Mouse (Mus musculus): ENCODE results near the gene Hoxa4. TPM values are rescaled to one million over a fixed set of nuclear protein-coding genes. Genes with fewer than 3 reads are reported as not detected.

The Hoxa4 gene
- polyA plus RNA-seq, 1 experiment from 2014 or later: 1.6 TPM

DNA sequence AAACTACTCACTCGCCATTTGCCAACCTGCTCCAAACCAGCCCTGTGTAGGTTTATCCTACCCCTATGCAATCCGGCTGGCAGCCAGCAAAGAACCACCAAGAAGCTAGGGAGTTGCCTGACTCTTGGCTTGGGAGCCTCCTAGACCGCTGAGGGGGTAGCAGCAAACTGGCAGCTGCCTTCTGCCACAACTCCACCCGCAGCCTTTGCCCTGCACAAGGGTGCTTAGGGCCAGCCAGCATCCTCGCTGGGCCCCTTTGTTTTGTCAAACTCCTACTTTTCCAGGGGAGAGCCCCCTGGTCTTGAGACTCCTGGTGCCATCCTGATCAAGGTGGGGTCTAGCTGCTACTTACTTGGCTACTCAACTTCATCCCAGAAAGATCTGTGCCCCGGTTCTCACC lies 6.9 kb downstream of the Hoxa4 start:
- no peaks in the 10 kb centered on the region for H3K27me3 ChIP-seq (ENCODE audit: insufficient read depth, low read length)
- no peaks in the 10 kb centered on the region for H3K9me3 ChIP-seq (replicated peaks; ENCODE audit: low read length)
- 0 out of 2 replicates have a peak, but pooled peaks cover 3% of the 10 kb centered on the region for H3K36me3 ChIP-seq (ENCODE audit: insufficient read depth, low read length)
- peak overlapping the region; percentile 33 for H3K4me2 ChIP-seq (ENCODE audit: low read length)
- no peak for DNase-seq (ENCODE audit: low spot score)
- no peak for TF ChIP-seq CTCF (IDR thresholded peaks at IDR 0.05; ENCODE audit: low read depth)
- 25% methylated on average over 6 of the region's 6 CpGs for WGBS
- H3K27ac ChIP-seq: peak overlapping the region; percentile 93
- no peak overlapping the region for H3K4me3 ChIP-seq (replicated peaks; ENCODE audit: low read depth, low read length)
- peaks cover 83% of the 10 kb centered on the region for H3K4me1 ChIP-seq (replicated peaks; ENCODE audit: insufficient read depth, low read length)
- ATAC-seq (replicated peaks; ENCODE audit: low FRiP score, low read depth): no peak
- H3K9ac ChIP-seq (ENCODE audit: low read depth, low read length): peak overlapping the region; percentile 27; the same call in 1 of the 2 replicates

DNA sequence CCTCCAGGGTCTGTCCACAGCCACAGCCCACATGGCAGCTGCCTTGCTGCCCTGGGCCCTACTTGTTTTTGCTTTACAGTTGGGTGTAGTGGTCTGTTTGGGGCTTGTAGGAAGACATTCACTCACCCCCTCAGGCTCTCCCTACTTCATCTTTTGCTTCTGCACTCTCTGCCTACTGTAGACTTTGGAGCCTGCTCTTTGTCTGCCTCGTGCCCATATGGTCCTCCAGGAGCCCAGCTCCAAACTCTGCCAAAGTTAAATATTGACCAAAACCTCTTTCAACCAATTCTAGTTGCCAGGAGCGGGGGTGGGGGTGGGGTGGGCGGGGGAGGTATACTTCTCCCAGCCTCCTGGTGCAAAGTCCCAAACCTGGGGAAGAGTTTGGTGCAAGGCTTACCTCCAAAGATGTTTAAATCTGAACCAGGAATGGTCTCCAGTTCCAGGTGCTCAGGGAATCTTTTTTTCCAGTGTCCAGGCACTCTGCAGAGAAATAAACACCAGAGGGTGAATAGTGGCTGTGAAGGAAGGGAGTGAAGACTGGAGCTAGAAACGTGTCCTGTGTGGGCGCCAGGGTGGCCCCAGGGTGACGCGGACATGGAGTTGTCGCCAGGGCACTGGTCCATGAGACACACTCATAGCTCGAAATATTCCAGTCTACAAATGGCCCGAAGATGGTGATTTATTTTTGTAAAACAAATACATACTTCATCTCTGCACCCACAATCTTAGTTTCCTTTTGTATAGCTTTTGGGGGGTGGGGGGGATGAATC lies 8.1 kb downstream of the Hoxa4 start:
- 18% methylated on average over 10 of the region's 10 CpGs for WGBS
- ATAC-seq (replicated peaks; ENCODE audit: low FRiP score, low read depth) (peak; percentile 67), DNase-seq (ENCODE audit: low spot score) (peak; percentile 57)
- Histone ChIP-seq H3K27ac (peak overlapping the region; percentile 93), H3K36me3 (ENCODE audit: insufficient read depth, low read length) (0 out of 2 replicates have a peak, but pooled peaks cover 3% of the 10 kb centered on the region), H3K4me3 (replicated peaks; ENCODE audit: low read depth, low read length) (no peak overlapping the region), H3K4me2 (ENCODE audit: low read length) (peak overlapping the region; percentile 33), H3K4me1 (replicated peaks; ENCODE audit: insufficient read depth, low read length) (peaks cover 82% of the 10 kb centered on the region), H3K9me3 (replicated peaks; ENCODE audit: low read length) (no peaks in the 10 kb centered on the region), H3K27me3 (ENCODE audit: insufficient read depth, low read length) (no peaks in the 10 kb centered on the region), H3K9ac (ENCODE audit: low read depth, low read length) (peak overlapping the region; percentile 19; the same call in 1 of the 2 replicates)
- TF ChIP-seq CTCF (IDR thresholded peaks at IDR 0.05; ENCODE audit: low read depth): no peak

DNA sequence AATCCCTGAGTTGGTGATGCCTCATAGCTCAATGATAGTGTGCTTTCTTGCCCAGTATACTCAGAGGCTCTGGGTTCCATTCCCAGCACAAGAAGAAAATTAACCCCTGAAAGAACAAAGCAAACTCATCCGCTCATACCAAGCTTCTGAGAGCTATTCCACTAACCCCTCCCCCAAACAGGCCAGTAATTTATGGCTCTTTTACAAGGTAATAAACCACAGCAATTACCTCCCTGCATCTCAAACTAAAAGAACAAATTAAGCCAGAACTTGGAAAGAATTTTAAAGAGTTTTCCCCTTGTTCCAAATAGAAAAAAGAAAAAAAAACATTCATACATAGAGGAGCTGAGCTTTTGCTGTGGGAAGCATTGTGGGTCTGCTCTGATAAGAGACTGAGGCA lies 8.8 kb downstream of the Hoxa4 start:
- no peaks in the 10 kb centered on the region for H3K27me3 ChIP-seq (ENCODE audit: insufficient read depth, low read length)

DNA sequence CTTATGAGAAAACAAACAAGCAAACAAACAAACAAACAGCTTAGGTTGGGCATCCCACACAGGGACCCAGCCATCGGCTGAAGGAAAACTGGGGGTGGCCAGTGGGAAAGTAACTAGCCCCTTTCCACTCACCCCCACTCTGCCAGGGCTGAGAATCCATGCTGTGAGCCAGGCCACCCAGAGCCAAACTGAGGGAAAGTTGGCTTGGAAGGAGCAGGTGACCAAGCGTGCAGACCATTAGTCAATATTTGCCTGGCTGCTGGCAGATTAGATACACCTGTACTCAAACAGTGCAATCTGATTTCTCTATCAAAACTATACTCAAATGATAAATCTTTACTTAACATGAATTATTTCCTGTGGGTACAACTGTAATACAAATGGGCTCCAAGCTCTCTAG lies 9.5 kb downstream of the Hoxa4 start:
- no peaks in the 10 kb centered on the region for H3K9me3 ChIP-seq (replicated peaks; ENCODE audit: low read length)
- no peak overlapping the region for H3K27ac ChIP-seq
- H3K4me3 ChIP-seq (replicated peaks; ENCODE audit: low read depth, low read length): no peak overlapping the region
- H3K4me1 ChIP-seq (replicated peaks; ENCODE audit: insufficient read depth, low read length): peaks cover 72% of the 10 kb centered on the region
- no peak for ATAC-seq (replicated peaks; ENCODE audit: low FRiP score, low read depth)
- 0 out of 2 replicates have a peak, but pooled peaks cover 3% of the 10 kb centered on the region for H3K36me3 ChIP-seq (ENCODE audit: insufficient read depth, low read length)
- TF ChIP-seq CTCF (IDR thresholded peaks at IDR 0.05; ENCODE audit: low read depth): no peak
- H3K4me2 ChIP-seq (ENCODE audit: low read length): no peak overlapping the region
- no peak for DNase-seq (ENCODE audit: low spot score)
- no peaks in the 10 kb centered on the region for H3K27me3 ChIP-seq (ENCODE audit: insufficient read depth, low read length)
- WGBS: 54% methylated on average over 2 of the region's 2 CpGs
- no peak overlapping the region for H3K9ac ChIP-seq (ENCODE audit: low read depth, low read length)

More for the DNA sequence above, 8.8 kb downstream of the Hoxa4 start:
- Histone ChIP-seq H3K36me3 (ENCODE audit: insufficient read depth, low read length) (0 out of 2 replicates have a peak, but pooled peaks cover 3% of the 10 kb centered on the region), H3K9ac (ENCODE audit: low read depth, low read length) (no peak overlapping the region), H3K4me3 (replicated peaks; ENCODE audit: low read depth, low read length) (no peak overlapping the region), H3K4me1 (replicated peaks; ENCODE audit: insufficient read depth, low read length) (peaks cover 76% of the 10 kb centered on the region), H3K9me3 (replicated peaks; ENCODE audit: low read length) (no peaks in the 10 kb centered on the region), H3K4me2 (ENCODE audit: low read length) (peak overlapping the region; percentile 33; the same call in 1 of the 2 replicates), H3K27ac (peak overlapping the region; percentile 93)
- peak; percentile 66 for DNase-seq (ENCODE audit: low spot score)
- no peak for TF ChIP-seq CTCF (IDR thresholded peaks at IDR 0.05; ENCODE audit: low read depth)
- 24% methylated on average over 1 of the region's 1 CpGs for WGBS
- ATAC-seq (replicated peaks; ENCODE audit: low FRiP score, low read depth): no peak

DNA sequence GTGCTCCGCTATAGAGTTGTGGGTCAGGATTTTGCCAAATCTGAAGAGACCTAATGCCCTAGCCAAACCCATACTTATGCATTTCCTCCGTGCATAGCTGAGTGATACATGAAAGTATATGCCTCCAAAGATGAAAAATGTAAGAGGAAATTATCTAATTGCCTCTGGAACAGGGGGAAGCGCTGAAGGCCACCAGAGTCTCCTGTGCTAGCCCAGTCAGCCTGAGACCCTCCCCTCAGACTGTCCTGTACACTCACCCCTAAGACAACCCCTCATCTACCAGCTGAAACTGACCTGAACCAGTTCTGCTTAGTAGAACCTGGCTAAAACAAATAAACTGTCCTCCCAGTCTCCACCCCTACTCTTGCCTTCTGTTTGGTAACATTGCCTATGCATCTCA lies 10.8 kb downstream of the Hoxa4 start:
- Histone ChIP-seq H3K27me3 (ENCODE audit: insufficient read depth, low read length) (no peaks in the 10 kb centered on the region), H3K9ac (ENCODE audit: low read depth, low read length) (peak overlapping the region; percentile 88; the same call in 1 of the 2 replicates), H3K36me3 (ENCODE audit: insufficient read depth, low read length) (0 out of 2 replicates have a peak, but pooled peaks cover 3% of the 10 kb centered on the region), H3K4me2 (ENCODE audit: low read length) (peak overlapping the region; percentile 81), H3K4me1 (replicated peaks; ENCODE audit: insufficient read depth, low read length) (peaks cover 70% of the 10 kb centered on the region), H3K4me3 (replicated peaks; ENCODE audit: low read depth, low read length) (no peak overlapping the region), H3K27ac (peak overlapping the region; percentile 54; the same call in 1 of the 2 replicates), H3K9me3 (replicated peaks; ENCODE audit: low read length) (no peaks in the 10 kb centered on the region)
- no peak for DNase-seq (ENCODE audit: low spot score)
- no peak for ATAC-seq (replicated peaks; ENCODE audit: low FRiP score, low read depth)
- WGBS: 54% methylated on average over 3 of the region's 3 CpGs
- TF ChIP-seq CTCF (IDR thresholded peaks at IDR 0.05; ENCODE audit: low read depth): no peak

DNA sequence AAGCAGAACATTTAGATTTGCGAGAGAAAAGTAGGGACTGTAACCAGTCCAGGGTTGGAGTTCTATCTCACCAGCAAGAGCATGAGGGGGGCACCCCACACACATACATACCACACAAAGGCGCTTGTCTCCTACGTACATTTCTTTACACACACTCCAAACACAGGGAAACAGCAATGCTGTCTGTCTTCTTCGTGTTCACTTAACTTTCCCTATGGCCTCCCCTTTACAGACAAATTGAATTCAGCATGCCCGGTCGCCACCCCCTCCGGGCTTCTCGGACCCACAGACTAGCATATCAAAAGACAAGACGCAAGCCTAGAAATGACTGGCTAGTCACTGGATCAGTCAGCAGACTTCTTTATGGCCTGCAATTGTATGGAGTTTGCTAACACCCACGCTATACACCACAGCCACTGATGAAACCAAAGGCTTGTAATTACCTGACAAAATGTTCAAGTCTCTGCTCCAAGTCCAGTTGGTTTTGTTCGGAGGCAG lies 11.3 kb downstream of the Hoxa4 start:
- Histone ChIP-seq H3K36me3 (ENCODE audit: insufficient read depth, low read length) (0 out of 2 replicates have a peak, but pooled peaks cover 3% of the 10 kb centered on the region), H3K27ac (peak overlapping the region; percentile 96), H3K9me3 (replicated peaks; ENCODE audit: low read length) (no peaks in the 10 kb centered on the region), H3K4me3 (replicated peaks; ENCODE audit: low read depth, low read length) (peak overlapping the region; percentile 38), H3K4me1 (replicated peaks; ENCODE audit: insufficient read depth, low read length) (peaks cover 66% of the 10 kb centered on the region), H3K27me3 (ENCODE audit: insufficient read depth, low read length) (no peaks in the 10 kb centered on the region), H3K9ac (ENCODE audit: low read depth, low read length) (peak overlapping the region; percentile 88), H3K4me2 (ENCODE audit: low read length) (peak overlapping the region; percentile 81)
- TF ChIP-seq CTCF (IDR thresholded peaks at IDR 0.05; ENCODE audit: low read depth): no peak
- WGBS: 25% methylated on average over 11 of the region's 11 CpGs
- no peak for ATAC-seq (replicated peaks; ENCODE audit: low FRiP score, low read depth)
- DNase-seq (ENCODE audit: low spot score): no peak
